Mouse (Mus musculus): ENCODE measurements around the gene Ccdc88a. TPM values are rescaled to one million over a fixed set of nuclear protein-coding genes. Genes with fewer than 3 reads are reported as not detected.
A peak's percentile ranks its signal among the peaks of the same experiment; 100 is the strongest.
"Not testable (repeated sequence)": the region's sequence is repeated elsewhere in the genome, so short reads cannot be mapped to it uniquely, and the experiment has no call there.

Ccdc88a gene
- polyA plus RNA-seq, 1 experiment from 2014 or later: 85.4 TPM

GRCm38 (mm10) chr11:29509421-29509820 is 136.0 kb downstream of the Ccdc88a start:
- Histone ChIP-seq H3K4me2 (ENCODE audit: low read length) (no peak overlapping the region), H3K36me3 (ENCODE audit: control insufficient read depth, insufficient read depth) (peaks cover 11% of the 10 kb centered on the region), H3K27ac (ENCODE audit: low read length) (no peak overlapping the region), H3K4me3 (replicated peaks; ENCODE audit: low read length) (no peak overlapping the region), H3K27me3 (replicated peaks; ENCODE audit: control insufficient read depth, insufficient read depth, low read length) (no peaks in the 10 kb centered on the region), H3K4me1 (replicated peaks; ENCODE audit: control insufficient read depth, insufficient read depth, low read length) (no peaks in the 10 kb centered on the region), H3K9me3 (ENCODE audit: control insufficient read depth, low read length) (no peaks in the 10 kb centered on the region), H3K9ac (replicated peaks; ENCODE audit: low read depth, low read length) (no peak overlapping the region)
- ATAC-seq: no peak
- WGBS: 83% methylated on average over 1 of the region's 1 CpGs

GRCm38 (mm10) chr11:29512818-29513535 is 139.5 kb downstream of the Ccdc88a start:
- 92% methylated on average over 4 of the region's 4 CpGs for WGBS
- H3K27ac ChIP-seq (ENCODE audit: low read length): no peak overlapping the region
- no peak overlapping the region for H3K4me3 ChIP-seq (replicated peaks; ENCODE audit: low read length)
- H3K36me3 ChIP-seq (ENCODE audit: control insufficient read depth, insufficient read depth): peaks cover 2% of the 10 kb centered on the region; the same call in 1 of the 2 replicates
- no peak overlapping the region for H3K4me2 ChIP-seq (ENCODE audit: low read length)
- H3K9me3 ChIP-seq (ENCODE audit: control insufficient read depth, low read length): no peaks in the 10 kb centered on the region
- peaks cover 6% of the 10 kb centered on the region; the same call in 1 of the 2 replicates for H3K4me1 ChIP-seq (replicated peaks; ENCODE audit: control insufficient read depth, insufficient read depth, low read length)
- ATAC-seq: no peak
- H3K9ac ChIP-seq (replicated peaks; ENCODE audit: low read depth, low read length): no peak overlapping the region
- no peaks in the 10 kb centered on the region for H3K27me3 ChIP-seq (replicated peaks; ENCODE audit: control insufficient read depth, insufficient read depth, low read length)

GRCm38 (mm10) chr11:29514325-29514681 is 140.8 kb downstream of the Ccdc88a start:
- ATAC-seq: peak; percentile 1; the same call in 1 of the 2 replicates
- Histone ChIP-seq H3K9ac (replicated peaks; ENCODE audit: low read depth, low read length) (peak overlapping the region; percentile 65), H3K27ac (ENCODE audit: low read length) (no peak overlapping the region; the same call in 1 of the 2 replicates), H3K36me3 (ENCODE audit: control insufficient read depth, insufficient read depth) (peaks cover 2% of the 10 kb centered on the region; the same call in 1 of the 2 replicates), H3K4me1 (replicated peaks; ENCODE audit: control insufficient read depth, insufficient read depth, low read length) (peaks cover 6% of the 10 kb centered on the region; the same call in 1 of the 2 replicates), H3K9me3 (ENCODE audit: control insufficient read depth, low read length) (no peaks in the 10 kb centered on the region), H3K4me3 (replicated peaks; ENCODE audit: low read length) (peak overlapping the region; percentile 60), H3K4me2 (ENCODE audit: low read length) (peak overlapping the region; percentile 69), H3K27me3 (replicated peaks; ENCODE audit: control insufficient read depth, insufficient read depth, low read length) (no peaks in the 10 kb centered on the region)
- 25% methylated on average over 10 of the region's 10 CpGs for WGBS

GRCm38 (mm10) chr11:29514682-29515412 is 141.4 kb downstream of the Ccdc88a start, which contains the start of gene Prorsd1:
Gene Prorsd1, minus strand, starts transcription at chr11:29515033.
- peak within 1 kb of the TSS; percentile 69 for H3K4me2 ChIP-seq (ENCODE audit: low read length)
- peaks cover 6% of the 10 kb centered on the region; the same call in 1 of the 2 replicates for H3K4me1 ChIP-seq (replicated peaks; ENCODE audit: control insufficient read depth, insufficient read depth, low read length)
- no peaks in the 10 kb centered on the region for H3K9me3 ChIP-seq (ENCODE audit: control insufficient read depth, low read length)
- 4% methylated on average over 40 of the region's 40 CpGs for WGBS
- peak; percentile 96 for ATAC-seq
- H3K9ac ChIP-seq (replicated peaks; ENCODE audit: low read depth, low read length): peak within 1 kb of the TSS; percentile 65
- peak within 1 kb of the TSS; percentile 70 for H3K27ac ChIP-seq (ENCODE audit: low read length)
- no peaks in the 10 kb centered on the region for H3K27me3 ChIP-seq (replicated peaks; ENCODE audit: control insufficient read depth, insufficient read depth, low read length)
- peaks cover under 1% of the 10 kb centered on the region; the same call in 1 of the 2 replicates for H3K36me3 ChIP-seq (ENCODE audit: control insufficient read depth, insufficient read depth)
- peak within 1 kb of the TSS; percentile 60 for H3K4me3 ChIP-seq (replicated peaks; ENCODE audit: low read length)

- Histone ChIP-seq H3K9me3 (ENCODE audit: control insufficient read depth, low read length) (no peaks in the 10 kb centered on the region), H3K27me3 (replicated peaks; ENCODE audit: control insufficient read depth, insufficient read depth, low read length) (no peaks in the 10 kb centered on the region), H3K4me2 (ENCODE audit: low read length) (peak within 1 kb of the TSS; percentile 87), H3K4me3 (replicated peaks; ENCODE audit: low read length) (peak within 1 kb of the TSS; percentile 74), H3K4me1 (replicated peaks; ENCODE audit: control insufficient read depth, insufficient read depth, low read length) (peaks cover 11% of the 10 kb centered on the region), H3K27ac (ENCODE audit: low read length) (peak within 1 kb of the TSS; percentile 81), H3K9ac (replicated peaks; ENCODE audit: low read depth, low read length) (peak within 1 kb of the TSS; percentile 78), H3K36me3 (ENCODE audit: control insufficient read depth, insufficient read depth) (peaks cover 7% of the 10 kb centered on the region)
- WGBS: 2% methylated on average over 46 of the region's 47 CpGs
- peak; percentile 97 for ATAC-seq
Measured at GRCm38 (mm10) chr11:29525988-29526794, 152.7 kb downstream of the Ccdc88a start, which contains the start of gene Mtif2. Gene Mtif2, plus strand, starts transcription at chr11:29526408.

GRCm38 (mm10) chr11:29538201-29538600 is 164.7 kb downstream of the Ccdc88a start:
- H3K36me3 ChIP-seq (ENCODE audit: control insufficient read depth, insufficient read depth): peaks cover 43% of the 10 kb centered on the region

GRCm38 (mm10) chr11:29544225-29544945 is 170.9 kb downstream of the Ccdc88a start:
- no peak for ATAC-seq
- no peak overlapping the region for H3K9ac ChIP-seq (replicated peaks; ENCODE audit: low read depth, low read length)
- no peak overlapping the region for H3K27ac ChIP-seq (ENCODE audit: low read length)
- H3K9me3 ChIP-seq (ENCODE audit: control insufficient read depth, low read length): no peaks in the 10 kb centered on the region
- no peak overlapping the region for H3K4me2 ChIP-seq (ENCODE audit: low read length)
- H3K36me3 ChIP-seq (ENCODE audit: control insufficient read depth, insufficient read depth): peaks cover 23% of the 10 kb centered on the region
- no peaks in the 10 kb centered on the region for H3K27me3 ChIP-seq (replicated peaks; ENCODE audit: control insufficient read depth, insufficient read depth, low read length)
- H3K4me1 ChIP-seq (replicated peaks; ENCODE audit: control insufficient read depth, insufficient read depth, low read length): peaks cover 12% of the 10 kb centered on the region
- WGBS: 85% methylated on average over 3 of the region's 3 CpGs
- H3K4me3 ChIP-seq (replicated peaks; ENCODE audit: low read length): no peak overlapping the region

More at GRCm38 (mm10) chr11:29538201-29538600, 164.7 kb downstream of the Ccdc88a start:
- H3K9me3 ChIP-seq (ENCODE audit: control insufficient read depth, low read length): no peaks in the 10 kb centered on the region
- ATAC-seq: no peak
- no peak overlapping the region for H3K27ac ChIP-seq (ENCODE audit: low read length)
- no peak overlapping the region for H3K9ac ChIP-seq (replicated peaks; ENCODE audit: low read depth, low read length)
- 97% methylated on average over 1 of the region's 1 CpGs for WGBS
- no peaks in the 10 kb centered on the region for H3K4me1 ChIP-seq (replicated peaks; ENCODE audit: control insufficient read depth, insufficient read depth, low read length)
- H3K4me3 ChIP-seq (replicated peaks; ENCODE audit: low read length): no peak overlapping the region
- no peaks in the 10 kb centered on the region for H3K27me3 ChIP-seq (replicated peaks; ENCODE audit: control insufficient read depth, insufficient read depth, low read length)
- H3K4me2 ChIP-seq (ENCODE audit: low read length): no peak overlapping the region

GRCm38 (mm10) chr11:29545150-29545752 is 171.8 kb downstream of the Ccdc88a start:
- not testable (repeated sequence) for ATAC-seq; H3K9me3 ChIP-seq (ENCODE audit: control insufficient read depth, low read length); H3K4me2 ChIP-seq (ENCODE audit: low read length); H3K27me3 ChIP-seq (replicated peaks; ENCODE audit: control insufficient read depth, insufficient read depth, low read length); H3K9ac ChIP-seq (replicated peaks; ENCODE audit: low read depth, low read length); H3K27ac ChIP-seq (ENCODE audit: low read length); H3K4me3 ChIP-seq (replicated peaks; ENCODE audit: low read length)
- Histone ChIP-seq H3K36me3 (ENCODE audit: control insufficient read depth, insufficient read depth) (peaks cover 21% of the 10 kb centered on the region), H3K4me1 (replicated peaks; ENCODE audit: control insufficient read depth, insufficient read depth, low read length) (peaks cover 12% of the 10 kb centered on the region)
- 70% methylated on average over 4 of the region's 4 CpGs for WGBS
